Mouse (Mus musculus) c-Kit-positive CD71-positive TER-119-positive erythroid progenitor cells, embryonic 14.5 days (primary cell): Measurements from ENCODE around the gene Abcc2.

Experiments
- DNase-seq: peaks from one replicate; pipeline ENCODE4 v3.0.0-alpha.2; 2013; ENCODE audit warnings: low spot score

Abcc2 gene

GRCm38 (mm10) chr19:43781980-43782379, at the start of gene Abcc2:
Gene Abcc2, plus strand, starts transcription at chr19:43782192.
- no peak for DNase-seq

- no peak for DNase-seq
Measured at GRCm38 (mm10) chr19:43738409-43738808, 43.6 kb upstream of the Abcc2 start.

- no peak for DNase-seq
Measured at GRCm38 (mm10) chr19:43743401-43743800, 38.6 kb upstream of the Abcc2 start.

- no peak for DNase-seq
Measured at GRCm38 (mm10) chr19:43745740-43746139, 36.3 kb upstream of the Abcc2 start.

- peak; percentile 34 for DNase-seq
Measured at GRCm38 (mm10) chr19:43747877-43748276, 34.1 kb upstream of the Abcc2 start.

GRCm38 (mm10) chr19:43750008-43750407, 32.0 kb upstream of the Abcc2 start:
- DNase-seq, result no peak

GRCm38 (mm10) chr19:43752489-43753225, 29.3 kb upstream of the Abcc2 start, which contains the start of the genes Cutc and Cox15:
Gene Cutc, plus strand, starts transcription at chr19:43752996.
Gene Cox15, minus strand, starts transcription at chr19:43753000.
- peak; percentile 95 for DNase-seq

- DNase-seq, result peak; percentile 79
Measured at GRCm38 (mm10) chr19:43753226-43753835, 28.7 kb upstream of the Abcc2 start.

- DNase-seq, result no peak
Measured at GRCm38 (mm10) chr19:43754237-43754636, 27.8 kb upstream of the Abcc2 start.

GRCm38 (mm10) chr19:43754872-43755271, 27.1 kb upstream of the Abcc2 start:
- DNase-seq, result no peak

- peak; percentile 77 for DNase-seq
Measured at GRCm38 (mm10) chr19:43760504-43760903, 21.5 kb upstream of the Abcc2 start.

- no peak for DNase-seq
Measured at GRCm38 (mm10) chr19:43761543-43762256, 20.3 kb upstream of the Abcc2 start.

GRCm38 (mm10) chr19:43762410-43762809, 19.6 kb upstream of the Abcc2 start:
- no peak for DNase-seq

GRCm38 (mm10) chr19:43766451-43766850, 15.5 kb upstream of the Abcc2 start:
- no peak for DNase-seq

- DNase-seq, result no peak
Measured at GRCm38 (mm10) chr19:43767549-43768322, 14.3 kb upstream of the Abcc2 start.

- no peak for DNase-seq
Measured at GRCm38 (mm10) chr19:43769366-43769960, 12.5 kb upstream of the Abcc2 start.

GRCm38 (mm10) chr19:43770584-43770983, 11.4 kb upstream of the Abcc2 start:
- no peak for DNase-seq

GRCm38 (mm10) chr19:43771499-43771969, 10.5 kb upstream of the Abcc2 start:
- DNase-seq, result no peak

GRCm38 (mm10) chr19:43772311-43772710, 9.7 kb upstream of the Abcc2 start:
- no peak for DNase-seq

- DNase-seq, result no peak
Measured at GRCm38 (mm10) chr19:43775433-43775832, 6.6 kb upstream of the Abcc2 start.

- DNase-seq, result no peak
Measured at GRCm38 (mm10) chr19:43776561-43776960, 5.4 kb upstream of the Abcc2 start.

- no peak for DNase-seq
Measured at GRCm38 (mm10) chr19:43777308-43777707, 4.7 kb upstream of the Abcc2 start.
